Mouse (Mus musculus): ENCODE results near the gene Lrrc34. TPM values are rescaled to one million over a fixed set of nuclear protein-coding genes. Genes with fewer than 3 reads are reported as not detected.
A peak's percentile ranks its signal among the peaks of the same experiment; 100 is the strongest.

Lrrc34 gene
- polyA plus RNA-seq, 1 experiment from 2014 or later = 1.7 TPM

DNA sequence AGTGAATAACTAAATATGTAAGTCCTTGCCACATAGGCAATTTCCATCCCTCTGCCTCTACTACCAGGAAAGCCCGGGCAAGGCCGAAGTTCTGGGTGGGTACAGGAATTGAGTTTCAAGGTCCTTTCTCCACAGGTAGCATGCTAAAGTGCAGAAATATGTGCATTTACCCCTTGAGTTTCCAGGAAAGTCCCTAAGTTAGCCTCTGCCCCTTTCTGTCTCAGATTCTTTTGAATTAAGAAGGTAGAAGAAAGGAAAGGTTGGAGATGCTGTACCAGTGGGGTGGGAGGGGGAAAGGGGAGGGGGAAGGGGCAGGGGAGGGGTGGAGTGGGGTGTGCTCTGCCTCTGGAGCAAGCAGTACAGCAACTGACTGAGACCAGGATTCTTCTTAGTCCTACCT lies 797 bp upstream of the Lrrc34 start:
- Histone ChIP-seq H3K9me3 (replicated peaks; ENCODE audit: control insufficient read depth, low read length, poor library complexity, severe bottlenecking) (no peaks in the 10 kb centered on the region), H3K4me1 (ENCODE audit: control insufficient read depth, insufficient read depth, low read length) (peaks cover 8% of the 10 kb centered on the region; the same call in 1 of the 2 replicates), H3K36me3 (ENCODE audit: control insufficient read depth, insufficient read depth, low read length) (no peaks in the 10 kb centered on the region), H3K9ac (ENCODE audit: low read depth, low read length) (no peak overlapping the region), H3K4me3 (ENCODE audit: low read depth, low read length) (no peak overlapping the region), H3K27ac (ENCODE audit: low read length) (no peak overlapping the region), H3K4me2 (ENCODE audit: low read length) (no peak overlapping the region), H3K27me3 (ENCODE audit: control insufficient read depth, insufficient read depth, low read depth, low read length) (peaks cover 7% of the 10 kb centered on the region)
- WGBS = 94% methylated on average over 2 of the region's 2 CpGs
- ATAC-seq = no peak

DNA sequence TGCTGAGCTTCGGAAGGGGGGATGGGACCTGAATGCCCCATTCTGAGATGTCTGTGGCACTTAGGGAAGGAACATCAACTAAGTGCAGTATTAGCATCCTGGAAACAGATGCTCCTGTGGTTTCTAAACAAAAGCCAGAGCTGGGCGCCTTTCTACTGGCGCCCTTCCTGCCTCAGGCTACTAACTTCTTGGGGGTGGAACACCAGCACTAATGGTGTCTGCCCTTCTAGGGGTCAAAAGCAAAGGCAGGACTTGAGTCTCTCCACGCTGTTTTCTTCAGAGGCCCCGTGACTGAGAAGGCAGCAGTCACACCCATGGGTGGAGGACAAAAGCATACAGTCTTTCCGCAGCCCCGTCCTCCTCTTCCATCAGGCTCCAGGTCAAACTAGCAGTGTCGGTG lies 908 bp downstream of the Lrrc34 start:
- Histone ChIP-seq H3K9ac (ENCODE audit: low read depth, low read length) (no peak overlapping the region), H3K4me1 (ENCODE audit: control insufficient read depth, insufficient read depth, low read length) (peaks cover 8% of the 10 kb centered on the region; the same call in 1 of the 2 replicates), H3K4me2 (ENCODE audit: low read length) (no peak overlapping the region), H3K27me3 (ENCODE audit: control insufficient read depth, insufficient read depth, low read depth, low read length) (peaks cover 7% of the 10 kb centered on the region), H3K27ac (ENCODE audit: low read length) (no peak overlapping the region), H3K9me3 (replicated peaks; ENCODE audit: control insufficient read depth, low read length, poor library complexity, severe bottlenecking) (no peaks in the 10 kb centered on the region), H3K36me3 (ENCODE audit: control insufficient read depth, insufficient read depth, low read length) (no peaks in the 10 kb centered on the region), H3K4me3 (ENCODE audit: low read depth, low read length) (no peak overlapping the region)
- ATAC-seq = no peak
- whole genome bisulfite sequencing = 56% methylated on average over 8 of the region's 8 CpGs

DNA sequence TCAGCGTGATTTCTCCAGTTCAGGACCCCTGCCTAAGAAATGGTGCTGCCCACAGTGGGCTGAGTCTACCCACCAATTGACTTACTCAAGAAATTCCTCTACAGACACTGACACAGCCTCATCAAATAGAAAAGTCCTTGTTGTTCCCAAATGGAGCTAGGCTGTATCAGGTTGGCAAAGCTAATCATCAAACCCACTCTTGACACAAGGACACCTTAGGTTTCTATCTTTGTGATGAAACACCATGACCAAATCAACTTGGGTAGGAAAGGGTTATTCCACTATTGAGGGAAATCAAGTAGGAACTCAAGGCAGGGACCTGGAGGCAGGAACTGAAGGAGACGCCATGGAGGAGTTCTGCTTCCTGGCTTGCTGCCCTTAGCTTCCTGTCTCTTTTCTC lies 3.5 kb downstream of the Lrrc34 start, which contains the start of gene Lrriq4:
TSS of gene Lrriq4 (plus strand) at position 301 of the 400 bp plus-strand sequence.
- Histone ChIP-seq H3K27me3 (ENCODE audit: control insufficient read depth, insufficient read depth, low read depth, low read length) (peaks cover 4% of the 10 kb centered on the region), H3K4me3 (ENCODE audit: low read depth, low read length) (no peak within 1 kb of the TSS), H3K9me3 (replicated peaks; ENCODE audit: control insufficient read depth, low read length, poor library complexity, severe bottlenecking) (no peaks in the 10 kb centered on the region), H3K9ac (ENCODE audit: low read depth, low read length) (no peak within 1 kb of the TSS), H3K36me3 (ENCODE audit: control insufficient read depth, insufficient read depth, low read length) (no peaks in the 10 kb centered on the region), H3K27ac (ENCODE audit: low read length) (no peak within 1 kb of the TSS), H3K4me1 (ENCODE audit: control insufficient read depth, insufficient read depth, low read length) (peaks cover 3% of the 10 kb centered on the region; the same call in 1 of the 2 replicates), H3K4me2 (ENCODE audit: low read length) (no peak within 1 kb of the TSS)
- WGBS = 82% methylated on average over 2 of the region's 2 CpGs
- ATAC-seq = no peak

DNA sequence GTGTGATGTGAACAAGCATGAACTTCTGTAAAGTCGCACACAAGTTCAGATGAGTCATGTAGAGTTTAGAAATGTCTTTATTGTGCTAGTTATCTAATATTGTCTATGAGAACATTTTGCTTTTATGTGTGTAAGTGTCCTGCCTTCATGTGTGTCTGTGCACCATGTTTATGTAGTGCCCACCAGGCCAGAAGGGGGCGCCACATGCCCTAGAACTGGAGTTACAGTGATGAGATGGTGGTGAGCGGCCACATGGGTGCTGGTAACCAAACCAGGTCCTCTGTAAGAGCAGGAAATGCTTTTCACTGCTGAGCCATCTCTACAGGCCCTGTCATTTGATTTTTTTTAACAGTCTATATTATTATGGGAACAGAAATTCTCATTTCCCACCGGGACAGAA lies 12.0 kb downstream of the Lrrc34 start:
- no peaks in the 10 kb centered on the region for H3K27me3 ChIP-seq (ENCODE audit: control insufficient read depth, insufficient read depth, low read depth, low read length)
- no peak overlapping the region for H3K4me2 ChIP-seq (ENCODE audit: low read length)
- no peak overlapping the region for H3K4me3 ChIP-seq (ENCODE audit: low read depth, low read length)
- H3K27ac ChIP-seq (ENCODE audit: low read length) = no peak overlapping the region
- 86% methylated on average over 4 of the region's 4 CpGs for WGBS
- H3K9me3 ChIP-seq (replicated peaks; ENCODE audit: control insufficient read depth, low read length, poor library complexity, severe bottlenecking) = no peaks in the 10 kb centered on the region
- ATAC-seq = no peak
- no peak overlapping the region for H3K9ac ChIP-seq (ENCODE audit: low read depth, low read length)
- H3K4me1 ChIP-seq (ENCODE audit: control insufficient read depth, insufficient read depth, low read length) = no peaks in the 10 kb centered on the region
- no peaks in the 10 kb centered on the region for H3K36me3 ChIP-seq (ENCODE audit: control insufficient read depth, insufficient read depth, low read length)

DNA sequence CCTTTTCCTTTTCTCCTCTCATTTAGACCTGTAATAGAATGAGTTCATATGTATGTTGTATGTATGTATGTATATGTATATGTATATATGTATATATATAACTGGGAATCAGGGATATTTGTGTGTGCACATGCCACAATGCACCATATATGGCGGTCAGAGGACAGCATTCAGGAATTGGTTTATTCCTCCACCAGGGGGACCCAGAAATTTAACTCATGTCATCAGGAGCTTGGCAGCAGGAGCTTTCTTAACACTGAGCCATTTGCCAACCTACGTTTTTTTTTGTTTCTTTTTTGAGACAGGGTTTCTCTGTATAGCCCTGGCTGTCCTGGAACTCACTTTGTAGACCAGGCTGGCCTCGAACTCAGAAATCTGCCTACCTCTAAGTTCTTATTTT lies 14.0 kb downstream of the Lrrc34 start:
- Histone ChIP-seq H3K4me2 (ENCODE audit: low read length) (no peak overlapping the region), H3K27me3 (ENCODE audit: control insufficient read depth, insufficient read depth, low read depth, low read length) (no peaks in the 10 kb centered on the region), H3K9ac (ENCODE audit: low read depth, low read length) (no peak overlapping the region), H3K4me3 (ENCODE audit: low read depth, low read length) (no peak overlapping the region), H3K27ac (ENCODE audit: low read length) (no peak overlapping the region), H3K9me3 (replicated peaks; ENCODE audit: control insufficient read depth, low read length, poor library complexity, severe bottlenecking) (no peaks in the 10 kb centered on the region), H3K36me3 (ENCODE audit: control insufficient read depth, insufficient read depth, low read length) (no peaks in the 10 kb centered on the region), H3K4me1 (ENCODE audit: control insufficient read depth, insufficient read depth, low read length) (no peaks in the 10 kb centered on the region)
- WGBS = 60% methylated on average over 3 of the region's 3 CpGs
- ATAC-seq = no peak

DNA sequence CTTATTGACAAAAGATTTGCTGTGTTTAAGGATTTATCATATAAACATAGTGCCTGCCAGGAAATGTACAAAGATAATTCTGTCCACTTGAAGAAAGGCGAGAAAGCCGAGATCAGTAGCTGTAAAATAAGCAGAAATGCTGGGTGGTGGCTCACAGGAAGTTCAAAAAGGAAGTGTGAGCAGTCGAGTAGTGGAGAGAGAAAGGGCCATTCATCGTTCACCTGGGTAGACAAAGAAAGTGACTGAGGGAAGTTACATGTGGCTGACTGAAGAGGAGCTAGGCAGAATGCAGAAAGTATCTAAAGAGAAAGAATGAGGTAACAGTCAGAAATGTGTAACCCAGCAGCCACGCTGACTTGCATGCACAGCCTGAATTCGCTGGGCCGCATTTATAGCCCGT lies 27.5 kb downstream of the Lrrc34 start:
- Histone ChIP-seq H3K27me3 (ENCODE audit: control insufficient read depth, insufficient read depth, low read depth, low read length) (no peaks in the 10 kb centered on the region), H3K36me3 (ENCODE audit: control insufficient read depth, insufficient read depth, low read length) (peaks cover 13% of the 10 kb centered on the region), H3K4me2 (ENCODE audit: low read length) (no peak overlapping the region), H3K9me3 (replicated peaks; ENCODE audit: control insufficient read depth, low read length, poor library complexity, severe bottlenecking) (no peaks in the 10 kb centered on the region), H3K4me1 (ENCODE audit: control insufficient read depth, insufficient read depth, low read length) (no peaks in the 10 kb centered on the region), H3K27ac (ENCODE audit: low read length) (no peak overlapping the region), H3K4me3 (ENCODE audit: low read depth, low read length) (no peak overlapping the region), H3K9ac (ENCODE audit: low read depth, low read length) (no peak overlapping the region)
- 90% methylated on average over 8 of the region's 8 CpGs for WGBS
- ATAC-seq = no peak

DNA sequence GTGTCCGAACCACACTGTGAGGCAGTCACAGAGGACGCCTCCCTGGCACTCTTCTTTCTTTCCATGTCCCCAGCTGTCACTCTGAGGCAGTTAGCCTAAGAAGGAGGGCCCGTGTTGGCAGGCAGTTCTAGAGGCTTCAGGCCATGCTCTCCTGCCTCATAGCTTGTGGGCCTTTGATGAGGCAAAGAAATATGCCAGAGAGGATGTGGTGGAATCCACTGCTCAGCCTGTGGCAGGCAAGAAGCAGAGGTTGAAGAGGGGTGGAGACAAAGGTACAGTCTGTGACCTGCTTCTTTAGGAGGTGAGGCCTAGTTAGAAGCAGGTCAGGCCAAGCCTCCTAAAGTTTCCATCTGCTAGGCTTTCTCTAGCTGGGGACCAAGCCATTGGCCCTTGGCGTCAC lies 36.7 kb downstream of the Lrrc34 start:
- Histone ChIP-seq H3K27me3 (ENCODE audit: control insufficient read depth, insufficient read depth, low read depth, low read length) (no peaks in the 10 kb centered on the region), H3K4me3 (ENCODE audit: low read depth, low read length) (no peak overlapping the region), H3K4me1 (ENCODE audit: control insufficient read depth, insufficient read depth, low read length) (peaks cover 3% of the 10 kb centered on the region), H3K27ac (ENCODE audit: low read length) (no peak overlapping the region), H3K9me3 (replicated peaks; ENCODE audit: control insufficient read depth, low read length, poor library complexity, severe bottlenecking) (no peaks in the 10 kb centered on the region), H3K4me2 (ENCODE audit: low read length) (no peak overlapping the region), H3K9ac (ENCODE audit: low read depth, low read length) (no peak overlapping the region), H3K36me3 (ENCODE audit: control insufficient read depth, insufficient read depth, low read length) (peaks cover 42% of the 10 kb centered on the region)
- no peak for ATAC-seq
- 95% methylated on average over 4 of the region's 4 CpGs for WGBS

DNA sequence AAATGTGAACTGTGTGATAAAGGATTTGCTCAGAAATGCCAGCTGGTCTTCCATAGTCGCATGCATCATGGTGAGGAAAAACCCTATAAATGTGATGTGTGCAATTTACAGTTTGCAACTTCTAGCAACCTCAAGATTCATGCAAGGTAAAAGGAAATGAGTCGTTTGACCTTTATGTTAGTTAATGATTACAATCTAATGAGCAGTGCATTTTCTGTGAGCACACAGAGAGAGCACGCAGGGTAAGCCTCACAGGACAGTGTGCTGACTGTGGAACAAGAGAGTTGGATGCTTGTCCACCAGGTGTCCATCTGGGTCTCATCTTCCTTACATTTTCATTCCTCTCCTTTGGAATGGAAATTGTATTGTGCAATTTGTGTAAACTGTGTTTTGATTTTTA lies 38.7 kb downstream of the Lrrc34 start:
- Histone ChIP-seq H3K4me3 (ENCODE audit: low read depth, low read length) (no peak overlapping the region), H3K4me1 (ENCODE audit: control insufficient read depth, insufficient read depth, low read length) (peaks cover 8% of the 10 kb centered on the region), H3K9me3 (replicated peaks; ENCODE audit: control insufficient read depth, low read length, poor library complexity, severe bottlenecking) (no peaks in the 10 kb centered on the region), H3K9ac (ENCODE audit: low read depth, low read length) (no peak overlapping the region), H3K4me2 (ENCODE audit: low read length) (no peak overlapping the region), H3K27ac (ENCODE audit: low read length) (no peak overlapping the region), H3K36me3 (ENCODE audit: control insufficient read depth, insufficient read depth, low read length) (peaks cover 31% of the 10 kb centered on the region), H3K27me3 (ENCODE audit: control insufficient read depth, insufficient read depth, low read depth, low read length) (no peaks in the 10 kb centered on the region)
- no peak for ATAC-seq
- WGBS = 93% methylated on average over 3 of the region's 3 CpGs

DNA sequence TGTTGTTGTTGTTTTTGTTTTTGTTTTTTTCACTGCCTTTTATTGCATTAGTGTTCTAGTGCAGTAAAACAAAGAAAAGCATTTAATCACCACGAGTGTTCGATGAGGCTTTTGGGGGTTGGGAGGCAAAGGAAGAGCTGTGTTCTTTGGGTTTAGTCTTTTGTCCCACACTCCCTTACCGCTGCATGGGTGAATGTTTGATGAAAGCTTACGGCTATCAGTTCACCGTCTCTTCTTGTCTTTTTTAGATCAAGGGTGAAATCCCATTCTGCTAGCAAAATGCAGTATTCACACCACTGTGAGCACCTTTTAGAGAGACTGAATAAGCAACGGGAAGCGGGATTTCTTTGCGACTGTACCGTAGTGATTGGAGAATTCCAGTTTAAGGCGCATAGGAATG lies 44.4 kb downstream of the Lrrc34 start:
- Histone ChIP-seq H3K4me3 (ENCODE audit: low read depth, low read length) (peak overlapping the region; percentile 93), H3K4me2 (ENCODE audit: low read length) (peak overlapping the region; percentile 68), H3K9me3 (replicated peaks; ENCODE audit: control insufficient read depth, low read length, poor library complexity, severe bottlenecking) (no peaks in the 10 kb centered on the region), H3K27ac (ENCODE audit: low read length) (no peak overlapping the region), H3K9ac (ENCODE audit: low read depth, low read length) (peak overlapping the region; percentile 85; the same call in 1 of the 2 replicates), H3K36me3 (ENCODE audit: control insufficient read depth, insufficient read depth, low read length) (peaks cover 7% of the 10 kb centered on the region), H3K27me3 (ENCODE audit: control insufficient read depth, insufficient read depth, low read depth, low read length) (no peaks in the 10 kb centered on the region), H3K4me1 (ENCODE audit: control insufficient read depth, insufficient read depth, low read length) (peaks cover 24% of the 10 kb centered on the region)
- 22% methylated on average over 10 of the region's 10 CpGs for WGBS
- ATAC-seq = no peak
